Mouse (Mus musculus) spleen, adult 2 months (tissue): ENCODE measurements around the gene Rapgefl1.
A peak's percentile ranks its signal among the peaks of the same experiment; 100 is the strongest.

Source experiments
- CTCF ChIP-seq: fragments of 200-500 bp; IDR thresholded peaks from 2 replicates; pipeline ENCODE4 v1.5.1; 2011; ENCODE audit warnings: mild to moderate bottlenecking, inconsistent platforms; ENCODE audit not compliant: insufficient read depth, insufficient read length, insufficient replicate concordance; ENCODE audit errors: extremely low read depth
- POLR2A ChIP-seq: fragments of 200-500 bp; IDR thresholded peaks from 2 replicates; pipeline ENCODE4 v1.6.1; 2011; ENCODE audit warnings: low read depth, low read length, inconsistent platforms

GRCm38 (mm10) chr11:98788550-98789218 lies 47.9 kb upstream of the Rapgefl1 start:
- TF ChIP-seq POLR2A (no peak), CTCF (peak; percentile 68; the same call in 1 of the 2 replicates)
